Mouse (Mus musculus) embryo, embryonic 11 days (tissue): Measurements from ENCODE around the gene Rps6kc1.
"Not testable (repeated sequence)": the region's sequence is repeated elsewhere in the genome, so short reads cannot be mapped to it uniquely, and the experiment has no call there.

Experiments used
- DNase-seq: peaks from one replicate; pipeline ENCODE4 v3.0.0-alpha.2; 2015

The Rps6kc1 gene

GRCm38 (mm10) chr1:190911415-190912123 is at the start of gene Rps6kc1:
Gene Rps6kc1 (minus strand): TSS chr1:190911770.
- DNase-seq, result peak; percentile 87

- no peak for DNase-seq
These were observed 47.3 kb upstream of the Rps6kc1 start for GRCm38 (mm10) chr1:190958821-190959220.

- DNase-seq, result no peak
These were observed 41.4 kb upstream of the Rps6kc1 start for GRCm38 (mm10) chr1:190953009-190953408.

- no peak for DNase-seq
These were observed 39.4 kb upstream of the Rps6kc1 start for GRCm38 (mm10) chr1:190951014-190951413.

GRCm38 (mm10) chr1:190948846-190949245 is 37.3 kb upstream of the Rps6kc1 start:
- DNase-seq, result no peak

GRCm38 (mm10) chr1:190948439-190948838 is 36.9 kb upstream of the Rps6kc1 start:
- no peak for DNase-seq

GRCm38 (mm10) chr1:190947986-190948385 is 36.4 kb upstream of the Rps6kc1 start:
- no peak for DNase-seq

- DNase-seq, result peak; percentile 77
These were observed 32.7 kb upstream of the Rps6kc1 start for GRCm38 (mm10) chr1:190944109-190944760.

- DNase-seq, result no peak
These were observed 28.2 kb upstream of the Rps6kc1 start for GRCm38 (mm10) chr1:190939803-190940202.

GRCm38 (mm10) chr1:190930181-190930580 is 18.6 kb upstream of the Rps6kc1 start:
- no peak for DNase-seq

- DNase-seq, result peak; percentile 38
These were observed 17.6 kb upstream of the Rps6kc1 start for GRCm38 (mm10) chr1:190929010-190929695.

- peak; percentile 99 for DNase-seq
These were observed 16.9 kb upstream of the Rps6kc1 start for GRCm38 (mm10) chr1:190928370-190929009.

- peak; percentile 27 for DNase-seq
These were observed 16.3 kb upstream of the Rps6kc1 start for GRCm38 (mm10) chr1:190927751-190928369.

GRCm38 (mm10) chr1:190927311-190927710 is 15.7 kb upstream of the Rps6kc1 start:
- no peak for DNase-seq

GRCm38 (mm10) chr1:190924812-190925211 is 13.2 kb upstream of the Rps6kc1 start, which contains the start of gene Angel2:
Gene Angel2 (plus strand): TSS chr1:190925112.
- not testable (repeated sequence) for DNase-seq

- no peak for DNase-seq
These were observed 8.3 kb upstream of the Rps6kc1 start for GRCm38 (mm10) chr1:190919725-190920469.

GRCm38 (mm10) chr1:190918938-190919337 is 7.4 kb upstream of the Rps6kc1 start:
- no peak for DNase-seq

GRCm38 (mm10) chr1:190912623-190913022 is 1.1 kb upstream of the Rps6kc1 start:
- DNase-seq, result no peak

GRCm38 (mm10) chr1:190910836-190911235 is 734 bp downstream of the Rps6kc1 start:
- DNase-seq, result no peak

- DNase-seq, result no peak
These were observed 6.9 kb downstream of the Rps6kc1 start for GRCm38 (mm10) chr1:190904714-190905113.

GRCm38 (mm10) chr1:190904136-190904535 is 7.4 kb downstream of the Rps6kc1 start:
- no peak for DNase-seq

- DNase-seq, result no peak
These were observed 10.5 kb downstream of the Rps6kc1 start for GRCm38 (mm10) chr1:190901082-190901481.
